Mouse (Mus musculus): ENCODE measurements around the gene 1500011B03Rik.

GRCm38 (mm10) chr5:114771796-114772195 lies 51.5 kb downstream of the 1500011B03Rik start:
- TF ChIP-seq CTCF (conservative IDR thresholded peaks at IDR 0.05; ENCODE audit: insufficient read depth, insufficient read length, low read depth, low read length): no peak
- TF ChIP-seq POLR2A (IDR thresholded peaks at IDR 0.05; ENCODE audit: low read depth, low read length): no peak
